In the genomic region with DNA sequence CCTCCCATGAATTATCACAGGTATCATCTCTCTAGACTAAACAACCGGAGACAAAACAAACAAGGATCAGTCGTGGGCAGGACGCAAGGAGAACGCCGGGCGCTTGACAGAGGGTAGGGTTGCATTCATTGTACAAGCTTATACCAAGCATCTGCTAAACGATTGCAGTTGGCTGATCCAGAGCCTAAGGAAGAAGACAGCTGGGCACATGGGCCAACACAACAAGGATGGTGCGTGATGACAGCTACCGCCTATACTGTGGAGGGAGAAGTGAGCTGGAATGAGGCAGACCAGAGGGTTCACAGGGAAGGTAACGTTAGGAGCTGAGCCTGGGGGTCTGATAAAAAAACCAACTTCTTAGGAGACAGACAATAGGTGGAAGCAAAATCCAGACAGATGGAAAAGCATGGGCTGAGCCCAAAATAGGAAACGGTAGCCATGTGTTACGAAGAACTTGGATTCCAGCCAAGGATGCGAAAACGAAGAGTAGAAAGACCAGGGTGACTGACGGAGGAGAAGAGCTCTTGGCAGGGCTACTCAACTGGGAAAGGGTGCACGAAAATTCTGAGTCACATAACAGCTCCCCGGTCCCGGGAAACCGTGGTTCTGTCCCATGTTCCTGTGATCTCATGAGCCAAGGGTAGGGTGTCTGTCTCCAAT, we compare ENCODE assay signal across 8 mouse cellular contexts. TPM values are rescaled to one million over a fixed set of nuclear protein-coding genes. Genes with fewer than 3 reads are reported as not detected.
DNase-seq lines count a peak whose midpoint lies in the region.

No protein-coding gene starts in this region.

- peak; percentile 57 to 63 for DNase-seq in cerebellum, postnatal 14 days
- no peak for DNase-seq in cerebellum, adult 18-20 months
- peak; percentile 22 to 31 for DNase-seq in frontal cortex, postnatal 10 days (ENCODE audit: low spot score in 2 of 2)
- DNase-seq in kidney, postnatal 10 days: peak; percentile 45
- peak; percentile 21 for DNase-seq in lung, postnatal 10 days
- no peak for DNase-seq in ovary, adult 18-20 months (ENCODE audit: low spot score)
- no peak for DNase-seq in gastrocnemius, postnatal 25 days
- DNase-seq in ovary, postnatal 14 days (ENCODE audit: low spot score): no peak

RNA-seq across cellular contexts. Expression of a gene that starts 53.9 kb away (rescaled TPM):
- total RNA-seq in gastrocnemius, postnatal 25 days (2021): 10 to 100 TPM; 22.8 to 24.1 TPM

Comparison
In these comparisons a context has a peak if more than half of its experiments do, and no peak if none do; other contexts are left out.
1. DNase-seq: peak in cerebellum, postnatal 14 days (2 of 2), frontal cortex, postnatal 10 days (2 of 2), kidney, postnatal 10 days (single experiment) and lung, postnatal 10 days (single experiment); none in cerebellum, adult 18-20 months (0 of 2), ovary, adult 18-20 months (single experiment), gastrocnemius, postnatal 25 days (single experiment) and ovary, postnatal 14 days (single experiment).